ENCODE assay signal across 13 mouse cellular contexts in the genomic region with DNA sequence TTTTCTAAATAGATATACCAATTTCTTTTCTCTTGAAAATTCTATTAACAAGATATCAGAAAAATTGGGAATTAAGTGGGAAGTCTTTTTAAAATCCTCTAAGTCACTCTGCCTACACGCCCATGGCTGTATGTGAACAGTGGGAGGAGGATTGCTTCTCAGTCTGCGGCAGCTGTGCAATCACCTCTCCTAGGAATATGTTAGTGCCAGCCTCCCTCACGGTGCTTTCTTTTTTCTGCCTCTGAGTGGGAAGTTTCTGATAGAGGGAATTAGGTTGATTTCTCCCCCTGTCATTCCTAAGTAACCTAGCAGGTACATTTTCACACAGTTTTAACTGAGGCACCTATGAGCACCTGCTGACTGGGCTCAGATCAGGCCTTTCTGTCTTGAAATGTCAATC.
"Had no signal": no experiment of that assay in that cellular context is flagged by ENCODE, and none has a peak within 500 bp of the region (broad histone marks: within the 10 kb centered on the region; RNA-seq: fewer than 3 reads in every experiment).

No protein-coding gene starts in this region.

- H3K4me2 ChIP-seq: intestine, embryonic 15.5 days; liver, embryonic 11.5 days; liver, embryonic 15.5 days; midbrain, embryonic 13.5 days; neural tube, embryonic 15.5 days had no signal

- H3K27me3 ChIP-seq: intestine, embryonic 15.5 days; liver, embryonic 15.5 days; midbrain, embryonic 13.5 days; neural tube, embryonic 15.5 days had no signal

- DNase-seq: kidney, adult 2 months; kidney, postnatal 25 days; lung, adult 2 months; lung, postnatal 36 days; thymus, postnatal 4 days had no signal

- H3K36me3 ChIP-seq: intestine, embryonic 15.5 days; limb, embryonic 10.5 days; liver, embryonic 15.5 days; midbrain, embryonic 13.5 days; neural tube, embryonic 15.5 days had no signal

- H3K27ac ChIP-seq: intestine, embryonic 15.5 days; limb, embryonic 10.5 days; liver, embryonic 15.5 days; midbrain, embryonic 13.5 days; neural tube, embryonic 15.5 days had no signal

- H3K4me3 ChIP-seq: intestine, embryonic 15.5 days; limb, embryonic 10.5 days; liver, embryonic 15.5 days; midbrain, embryonic 13.5 days; myocyte; neural tube, embryonic 15.5 days had no signal

- ATAC-seq: intestine, embryonic 15.5 days; lung, postnatal 0 days; midbrain, embryonic 13.5 days had no signal

- H3K9ac ChIP-seq: intestine, embryonic 15.5 days; liver, embryonic 15.5 days; midbrain, embryonic 13.5 days; neural tube, embryonic 15.5 days had no signal

- H3K9me3 ChIP-seq: intestine, embryonic 15.5 days; limb, embryonic 10.5 days; liver, embryonic 15.5 days; midbrain, embryonic 13.5 days; neural tube, embryonic 15.5 days had no signal

- H3K4me1 ChIP-seq: intestine, embryonic 15.5 days; limb, embryonic 10.5 days; liver, embryonic 15.5 days; midbrain, embryonic 13.5 days; neural tube, embryonic 15.5 days had no signal
